Mouse (Mus musculus) CH12.LX (cell line): ENCODE results near the gene Pate2. TPM values are rescaled to one million over a fixed set of nuclear protein-coding genes. Genes with fewer than 3 reads are reported as not detected.

Experiments
- DNase-seq: peaks from one replicate; pipeline ENCODE4 v3.0.0-alpha.2; 2013; ENCODE audit errors: extremely low read depth
- H3K27ac ChIP-seq: 2 replicates; pipeline ENCODE4 v1.5.1; 2012; ENCODE audit warnings: low read depth, mild to moderate bottlenecking, control low read depth, moderate library complexity; ENCODE audit not compliant: insufficient read depth
- H3K27me3 ChIP-seq: replicated peaks from 2 replicates; pipeline ENCODE3; 2012; ENCODE audit warnings: inconsistent platforms
- H3K36me3 ChIP-seq, 2 experiments: replicated peaks in 1 of 2; 2 replicates each; pipeline versions ENCODE3 to v1.6.1; 2012; ENCODE audit warnings: inconsistent platforms in 1 of 2, low read length in 1 of 2, mild to moderate bottlenecking in 1 of 2, mixed read lengths in 1 of 2, moderate library complexity in 1 of 2; ENCODE audit not compliant: control insufficient read depth in 1 of 2, insufficient read depth in 1 of 2
- H3K4me1 ChIP-seq, 2 experiments: 2 replicates each; pipeline ENCODE4 v1.6.1; 2012; ENCODE audit warnings: inconsistent platforms in 1 of 2, moderate library complexity in 1 of 2; ENCODE audit not compliant: insufficient read depth in 2 of 2, control insufficient read depth in 1 of 2
- H3K4me2 ChIP-seq: 2 replicates; pipeline ENCODE4 v1.6.1; 2012; ENCODE audit warnings: low read depth, mild to moderate bottlenecking, control low read depth; ENCODE audit not compliant: poor library complexity, insufficient read depth, severe bottlenecking
- H3K4me3 ChIP-seq, 3 experiments: fragments of 150-350 bp in 1 of 3; sonication (generic) in 1 of 3; replicated peaks in 1 of 3; 2 replicates each; pipeline versions ENCODE3 to v1.5.1; 2011 to 2012; ENCODE audit warnings: low read depth in 2 of 3, low read length in 2 of 3, mild to moderate bottlenecking in 2 of 3, moderate library complexity in 2 of 3, control low read depth in 1 of 3, improper control_type of control experiment in 1 of 3, inconsistent platforms in 1 of 3, mixed read lengths in 1 of 3; ENCODE audit not compliant: poor library complexity in 1 of 3
- H3K79me2 ChIP-seq: replicated peaks from 2 replicates; pipeline ENCODE4 v1.6.1; 2012; ENCODE audit warnings: mild to moderate bottlenecking, moderate library complexity; ENCODE audit not compliant: control insufficient read depth, poor library complexity, insufficient read depth, severe bottlenecking; ENCODE audit errors: extremely low read depth
- H3K9ac ChIP-seq: 2 replicates; pipeline ENCODE4 v1.6.1; 2012; ENCODE audit warnings: low read depth, mild to moderate bottlenecking, control low read depth, moderate library complexity; ENCODE audit not compliant: insufficient read depth
- H3K9me3 ChIP-seq: replicated peaks from 2 replicates; pipeline ENCODE3; 2012; ENCODE audit warnings: low read length, inconsistent platforms, mixed read lengths
- BHLHE40 ChIP-seq: IDR thresholded peaks from 2 replicates; pipeline ENCODE4 v1.6.1; 2011; ENCODE audit warnings: mild to moderate bottlenecking, low read depth, low read length, improper control_type of control experiment
- CHD1 ChIP-seq: IDR thresholded peaks from 2 replicates; pipeline ENCODE4 v1.6.1; 2012; ENCODE audit warnings: low read depth, low read length, improper control_type of control experiment, inconsistent platforms
- CHD2 ChIP-seq: IDR thresholded peaks from 2 replicates; pipeline ENCODE4 v1.6.1; 2011; ENCODE audit warnings: low read length, improper control_type of control experiment
- CTCF ChIP-seq, 2 experiments: IDR thresholded peaks in 1 of 2; conservative IDR thresholded peaks in 1 of 2; 2 replicates each; pipeline ENCODE4 v1.5.1; 2011 to 2012; ENCODE audit warnings: low read depth in 2 of 2, low read length in 2 of 2, improper control_type of control experiment in 1 of 2, inconsistent platforms in 1 of 2, mild to moderate bottlenecking in 1 of 2, moderate library complexity in 1 of 2
- ELF1 ChIP-seq: IDR thresholded peaks from 2 replicates; pipeline ENCODE4 v1.6.1; 2014; ENCODE audit warnings: low read depth, mild to moderate bottlenecking, inconsistent platforms, low read length, improper control_type of control experiment
- GABPA ChIP-seq: IDR thresholded peaks from 2 replicates; pipeline ENCODE4 v1.6.1; 2012; ENCODE audit warnings: low read depth, low read length, improper control_type of control experiment, inconsistent platforms; ENCODE audit not compliant: insufficient replicate concordance
- HCFC1 ChIP-seq: IDR thresholded peaks from 2 replicates; pipeline ENCODE4 v1.6.1; 2012; ENCODE audit warnings: low read depth, mild to moderate bottlenecking, inconsistent platforms, low read length, improper control_type of control experiment
- IRF4 ChIP-seq: IDR thresholded peaks from 2 replicates; pipeline ENCODE4 v1.6.1; 2014; ENCODE audit warnings: low read depth, mild to moderate bottlenecking, inconsistent platforms, low read length, improper control_type of control experiment
- JUN ChIP-seq: IDR thresholded peaks from 2 replicates; pipeline ENCODE4 v1.6.1; 2011; ENCODE audit warnings: low read depth, mild to moderate bottlenecking, low read length, improper control_type of control experiment, moderate library complexity; ENCODE audit not compliant: insufficient read depth
- JUND ChIP-seq: conservative IDR thresholded peaks from 2 replicates; pipeline ENCODE4 v1.6.1; 2011; ENCODE audit warnings: low read depth, low read length, improper control_type of control experiment
- KAT2A ChIP-seq: IDR thresholded peaks from 2 replicates; pipeline ENCODE4 v1.6.1; 2012; ENCODE audit warnings: low read length, improper control_type of control experiment, inconsistent platforms; ENCODE audit not compliant: insufficient replicate concordance
- MAX ChIP-seq: IDR thresholded peaks from 2 replicates; pipeline ENCODE4 v1.6.1; 2011; ENCODE audit warnings: low read length, improper control_type of control experiment
- MAZ ChIP-seq: IDR thresholded peaks from 2 replicates; pipeline ENCODE4 v1.6.1; 2012; ENCODE audit warnings: low read depth, mild to moderate bottlenecking, inconsistent platforms, low read length, improper control_type of control experiment, moderate library complexity
- MXI1 ChIP-seq: IDR thresholded peaks from 2 replicates; pipeline ENCODE4 v1.6.1; 2011; ENCODE audit warnings: mild to moderate bottlenecking, low read depth, low read length, improper control_type of control experiment
- MYC ChIP-seq: IDR thresholded peaks from 2 replicates; pipeline ENCODE4 v1.6.1; 2011; ENCODE audit warnings: low read depth, mild to moderate bottlenecking, improper control_type of control experiment, low read length
- NELFE ChIP-seq: IDR thresholded peaks from 2 replicates; pipeline ENCODE4 v1.6.1; 2011; ENCODE audit warnings: low read depth, low read length, improper control_type of control experiment
- NRF1 ChIP-seq: IDR thresholded peaks from 2 replicates; pipeline ENCODE4 v1.6.1; 2014; ENCODE audit warnings: low read depth, mild to moderate bottlenecking, inconsistent platforms, low read length, improper control_type of control experiment, moderate library complexity
- PAX5 ChIP-seq: IDR thresholded peaks from 2 replicates; pipeline ENCODE4 v1.6.1; 2012; ENCODE audit warnings: low read length, inconsistent platforms, mixed read lengths
- POLR2A ChIP-seq: IDR thresholded peaks from 2 replicates; pipeline ENCODE4 v1.6.1; 2011; ENCODE audit warnings: low read depth, mild to moderate bottlenecking, improper control_type of control experiment, low read length
- POLR2AphosphoS2 ChIP-seq: IDR thresholded peaks from 2 replicates; pipeline ENCODE4 v1.6.1; 2011; ENCODE audit warnings: low read depth, low read length, improper control_type of control experiment
- RCOR1 ChIP-seq: conservative IDR thresholded peaks from 2 replicates; pipeline ENCODE4 v1.6.1; 2012; ENCODE audit warnings: low read depth, mild to moderate bottlenecking, inconsistent platforms, low read length, improper control_type of control experiment
- SIN3A ChIP-seq: IDR thresholded peaks from 2 replicates; pipeline ENCODE4 v1.6.1; 2012; ENCODE audit warnings: low read length, improper control_type of control experiment, inconsistent platforms
- SMC3 ChIP-seq: IDR thresholded peaks from 2 replicates; pipeline ENCODE4 v1.6.1; 2011; ENCODE audit warnings: low read depth, low read length, improper control_type of control experiment
- TBP ChIP-seq: conservative IDR thresholded peaks from 2 replicates; pipeline ENCODE4 v1.6.1; 2011; ENCODE audit warnings: low read depth, low read length, improper control_type of control experiment
- TCF12 ChIP-seq: IDR thresholded peaks from 2 replicates; pipeline ENCODE4 v1.6.1; 2014; ENCODE audit warnings: low read depth, mild to moderate bottlenecking, inconsistent platforms, low read length, improper control_type of control experiment
- USF1 ChIP-seq: IDR thresholded peaks from 2 replicates; pipeline ENCODE4 v1.6.1; 2014; ENCODE audit warnings: low read depth, mild to moderate bottlenecking, inconsistent platforms, low read length, improper control_type of control experiment
- ZKSCAN1 ChIP-seq: IDR thresholded peaks from 2 replicates; pipeline ENCODE4 v1.6.1; 2012; ENCODE audit warnings: low read depth, inconsistent platforms, low read length, improper control_type of control experiment, borderline replicate concordance
- ZNF384 ChIP-seq: IDR thresholded peaks from 2 replicates; pipeline ENCODE4 v1.6.1; 2012; ENCODE audit warnings: low read depth, low read length, improper control_type of control experiment, inconsistent platforms
- dilution Hi-C: fragments of 300-500 bp; cut with MboI; formaldehyde crosslinking; loops from 2 replicates; pipeline ENCODE4 v1.14.3; 2020; ENCODE audit warnings: low sequenced_read_pairs; ENCODE audit not compliant: extremely low pct_unique_long_range_greater_than_20kb, extremely low pct_ligation_motif_present
- in situ Hi-C: fragments of 300-500 bp; cut with MboI; formaldehyde crosslinking; loops from 3 replicates; pipeline ENCODE4 v1.14.3; 2019; ENCODE audit warnings: low sequenced_read_pairs, low pct_ligation_motif_present, low pct_unique_long_range_greater_than_20kb, mixed read lengths
- polyA plus RNA-seq: library from polyadenylated mRNA; unstranded; fragments of >175 nt; gene quantifications from 2 replicates; pipeline ENCODE4 v1.2.1, GENCODE M21; 2012; ENCODE audit warnings: low read depth; ENCODE audit not compliant: insufficient read length
- total RNA-seq, 2 experiments: library from RNA; depleted of rRNA; stranded (reverse); fragments of 300-350 nt in 1 of 2; fragments of >200 nt in 1 of 2; gene quantifications; 2 replicates each; pipeline ENCODE4 v1.2.3; 2012 to 2014

Gene Pate2
- total and polyA plus RNA-seq, 3 experiments: 0.24 to 1.0 (median 0.41) TPM

- H3K27me3 ChIP-seq: peaks cover 39% of the 10 kb centered on the region
- H3K36me3 ChIP-seq: peaks cover 9 to 21% of the 10 kb centered on the region in 2 experiments
- H3K4me2 ChIP-seq: peak overlapping the region; percentile 94
- peaks cover 4 to 39% of the 10 kb centered on the region in 2 experiments; a peak in 2 of 4 replicates for H3K4me1 ChIP-seq
- peak overlapping the region; percentile 70 to 87 (median 85) for H3K4me3 ChIP-seq
- H3K9me3 ChIP-seq: no peaks in the 10 kb centered on the region
- peak; percentile 93 for DNase-seq
- peak; percentile 87 for TF ChIP-seq TBP
- TF ChIP-seq NRF1: peak; percentile 95
- TF ChIP-seq USF1: no peak
- 0 out of 2 replicates have a peak, but pooled peaks have one; percentile 18 for TF ChIP-seq RCOR1
- TF ChIP-seq POLR2A: peak; percentile 91
- peak; percentile 98; the same call in 1 of the 2 replicates for TF ChIP-seq KAT2A
- peak; percentile 42; the same call in 1 of the 2 replicates for TF ChIP-seq TCF12
- no peak for TF ChIP-seq ZKSCAN1
- peak; percentile 77; the same call in 1 of the 2 replicates for TF ChIP-seq NELFE
- peak; percentile 98 for TF ChIP-seq SIN3A
- no peak for TF ChIP-seq ZNF384
- TF ChIP-seq CHD2: no peak
- no peak for TF ChIP-seq JUN
- TF ChIP-seq MAX: peak; percentile 86
- TF ChIP-seq MYC: peak; percentile 96
- peak; percentile 98 for TF ChIP-seq HCFC1
- TF ChIP-seq MXI1: peak; percentile 85
- TF ChIP-seq GABPA: peak; percentile 18; the same call in 1 of the 2 replicates
- TF ChIP-seq JUND: no peak
- no peak for TF ChIP-seq IRF4
- no peak for TF ChIP-seq SMC3
- TF ChIP-seq PAX5: no peak
- peak; percentile 93 for TF ChIP-seq ELF1
- TF ChIP-seq CHD1: 0 out of 2 replicates have a peak, but pooled peaks have one; percentile 35
- peak; percentile 66; the same call in 1 of the 2 replicates for TF ChIP-seq POLR2AphosphoS2
- TF ChIP-seq BHLHE40: no peak
- no peak for TF ChIP-seq CTCF (conservative IDR thresholded peaks at IDR 0.05 in 1 of 2, IDR thresholded peaks at IDR 0.05 in 1 of 2; ENCODE audit: low read depth in 2 of 2, low read length in 2 of 2)
- no peak for TF ChIP-seq MAZ
- dilution Hi-C loops: no loop called here
- peak overlapping the region; percentile 97 for H3K9ac ChIP-seq
- 0 out of 2 replicates have a peak overlapping the region, but pooled peaks have one; percentile 33 for H3K27ac ChIP-seq
- in situ Hi-C loops: no loop called here
- peaks cover 35% of the 10 kb centered on the region for H3K79me2 ChIP-seq
Observed at GRCm38 (mm10) chr9:35559009-35559890, 10.8 kb upstream of the Pate2 start.
